Mouse (Mus musculus) bone marrow macrophage, adult 2 months (primary cell): ENCODE measurements around the gene Fam57b.

ENCODE experiments used
- CTCF ChIP-seq: IDR thresholded peaks from 2 replicates; pipeline ENCODE4 v1.5.1; 2012; ENCODE audit warnings: low read depth, mild to moderate bottlenecking, low read length, moderate library complexity
- POLR2A ChIP-seq: IDR thresholded peaks from 2 replicates; pipeline ENCODE4 v1.6.1; 2012; ENCODE audit warnings: mild to moderate bottlenecking, low read depth, low read length, borderline replicate concordance

DNA sequence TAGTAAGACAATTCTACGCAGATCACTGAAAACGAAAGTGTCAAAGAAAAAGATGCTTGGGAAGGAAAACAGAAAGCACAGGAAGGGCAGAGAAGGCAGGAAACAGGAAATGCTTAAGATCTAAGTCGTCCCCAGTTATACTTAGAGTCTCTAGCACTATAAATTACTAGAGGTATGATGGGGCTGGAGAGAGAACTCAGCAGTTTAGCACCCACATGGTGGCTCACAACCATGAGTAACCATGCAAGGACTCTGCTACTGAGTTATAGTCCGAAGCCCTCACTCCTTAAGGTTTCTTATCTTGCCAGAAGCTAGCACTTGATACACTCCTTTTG, 3.2 kb upstream of the Fam57b start:
- TF ChIP-seq CTCF (no peak), POLR2A (no peak)
